Mouse (Mus musculus) heart, embryonic 12.5 days (tissue): ENCODE results near the gene Mgst3. TPM values are rescaled to one million over a fixed set of nuclear protein-coding genes. Genes with fewer than 3 reads are reported as not detected.

Experiments
- ATAC-seq: fragments of 200-750 bp; cut with Nextera tagmentation; 2 replicates; pipeline ENCODE4 v1.8.0; 2017; ENCODE audit warnings: moderate TSS enrichment, moderate library complexity; ENCODE audit not compliant: insufficient number of reproducible peaks, low FRiP score
- H3K27ac ChIP-seq: fragments of 300-500 bp; sonication (generic); 2 replicates; pipeline ENCODE4 v1.5.1; 2016; ENCODE audit warnings: mild to moderate bottlenecking, moderate library complexity; ENCODE audit not compliant: poor library complexity, severe bottlenecking
- H3K27me3 ChIP-seq: fragments of 300-500 bp; sonication (generic); replicated peaks from 2 replicates; pipeline ENCODE4 v1.6.1; 2016; ENCODE audit warnings: mild to moderate bottlenecking, moderate library complexity
- H3K36me3 ChIP-seq: fragments of 300-500 bp; sonication (generic); 2 replicates; pipeline ENCODE4 v1.6.1; 2016; ENCODE audit warnings: mild to moderate bottlenecking, moderate library complexity
- H3K4me1 ChIP-seq: fragments of 300-500 bp; sonication (generic); replicated peaks from 2 replicates; pipeline ENCODE4 v1.6.1; 2016; ENCODE audit warnings: mild to moderate bottlenecking
- H3K4me2 ChIP-seq: fragments of 300-500 bp; sonication (generic); 2 replicates; pipeline ENCODE4 v1.6.1; 2016; ENCODE audit warnings: mild to moderate bottlenecking, moderate library complexity
- H3K4me3 ChIP-seq: fragments of 300-500 bp; sonication (generic); 2 replicates; pipeline ENCODE4 v1.5.1; 2016; ENCODE audit warnings: mild to moderate bottlenecking
- H3K9ac ChIP-seq: fragments of 300-500 bp; sonication (generic); 2 replicates; pipeline ENCODE4 v1.6.1; 2016; ENCODE audit warnings: mild to moderate bottlenecking, moderate library complexity
- H3K9me3 ChIP-seq: fragments of 300-500 bp; sonication (generic); replicated peaks from 2 replicates; pipeline ENCODE4 v1.6.1; 2016; ENCODE audit warnings: mild to moderate bottlenecking, moderate library complexity
- WGBS: fragments of 180-500 bp; shearing (Covaris S2); methylation state at CpG from one replicate; pipeline ENCODE4 v1.1.7; 2016; 5-methylcytosine and 5-hydroxymethylcytosine counted together
- polyA plus RNA-seq: library from polyadenylated mRNA; unstranded; fragments of >200 nt; fragmentation: Nextera tagmentation; extraction: Ambion mirVana; gene quantifications from 2 replicates; pipeline ENCODE4 v1.2.1, GENCODE M21; 2016

The Mgst3 gene
- polyA plus RNA-seq, 1 experiment from 2014 or later: 108 TPM

GRCm38 (mm10) chr1:167378019-167378418 is 15.6 kb downstream of the Mgst3 start:
- H3K9me3 ChIP-seq: no peaks in the 10 kb centered on the region
- peaks cover 21% of the 10 kb centered on the region for H3K36me3 ChIP-seq
- H3K4me2 ChIP-seq: no peak overlapping the region
- WGBS: 72% methylated on average over 6 of the region's 6 CpGs
- no peak overlapping the region for H3K27ac ChIP-seq
- H3K4me3 ChIP-seq: no peak overlapping the region
- no peak overlapping the region for H3K9ac ChIP-seq
- ATAC-seq: no peak
- peaks cover 8% of the 10 kb centered on the region for H3K4me1 ChIP-seq
- no peaks in the 10 kb centered on the region; the same call in 1 of the 2 replicates for H3K27me3 ChIP-seq

- H3K4me2 ChIP-seq: 0 out of 2 replicates have a peak overlapping the region, but pooled peaks have one; percentile 1
- H3K27me3 ChIP-seq: no peaks in the 10 kb centered on the region; the same call in 1 of the 2 replicates
- H3K27ac ChIP-seq: no peak overlapping the region
- H3K4me3 ChIP-seq: no peak overlapping the region
- peaks cover 8% of the 10 kb centered on the region for H3K4me1 ChIP-seq
- no peak for ATAC-seq
- WGBS: 61% methylated on average over 2 of the region's 2 CpGs
- H3K9ac ChIP-seq: no peak overlapping the region
- no peaks in the 10 kb centered on the region for H3K9me3 ChIP-seq
- peaks cover 21% of the 10 kb centered on the region for H3K36me3 ChIP-seq
Observed at GRCm38 (mm10) chr1:167374942-167375341, 18.7 kb downstream of the Mgst3 start.

DNA sequence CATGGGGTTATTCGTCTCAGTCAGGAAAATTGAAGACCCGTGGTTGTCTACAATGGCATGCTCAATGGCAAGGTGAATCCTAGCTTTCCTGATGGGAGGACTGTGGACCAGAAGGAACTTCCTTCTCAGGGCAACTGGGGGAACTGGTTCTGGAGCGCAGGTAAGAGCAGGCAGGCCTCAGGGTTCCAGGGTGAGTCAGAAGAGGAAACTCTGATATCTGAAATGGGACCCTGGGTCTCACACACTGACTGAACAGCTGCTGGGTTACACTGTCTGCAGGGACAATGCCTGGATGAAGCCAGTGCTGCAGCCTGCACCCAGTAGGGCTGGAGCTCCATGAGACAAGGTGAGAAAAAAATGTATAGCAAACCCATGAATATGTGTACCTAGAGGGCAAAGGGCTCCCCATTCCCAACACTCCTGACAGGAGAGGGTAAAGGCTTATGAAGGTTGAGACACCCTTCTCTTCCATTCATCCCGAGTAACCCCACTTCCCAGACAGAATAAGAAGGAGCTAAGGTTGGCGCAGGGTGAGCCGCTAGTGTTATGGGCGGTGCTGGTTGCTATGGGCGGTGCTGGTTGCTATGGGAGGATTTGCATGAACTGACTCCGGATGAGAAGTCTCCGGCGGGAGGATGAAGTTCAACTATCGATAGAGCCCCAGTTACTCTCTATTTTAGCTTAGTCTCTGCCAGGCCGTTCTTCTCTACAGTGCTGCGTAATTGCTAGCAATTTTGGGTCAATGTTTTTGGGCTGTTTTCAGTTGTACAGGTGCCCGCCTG is 19.4 kb downstream of the Mgst3 start:
- Histone ChIP-seq H3K27me3 (no peaks in the 10 kb centered on the region; the same call in 1 of the 2 replicates), H3K4me1 (peaks cover 8% of the 10 kb centered on the region), H3K36me3 (peaks cover 21% of the 10 kb centered on the region), H3K27ac (no peak overlapping the region), H3K9me3 (no peaks in the 10 kb centered on the region), H3K9ac (no peak overlapping the region), H3K4me3 (no peak overlapping the region), H3K4me2 (0 out of 2 replicates have a peak overlapping the region, but pooled peaks have one; percentile 1)
- WGBS: 25% methylated on average over 15 of the region's 15 CpGs
- peak; percentile 82 for ATAC-seq

- H3K36me3 ChIP-seq: peaks cover 21% of the 10 kb centered on the region
- no peaks in the 10 kb centered on the region for H3K9me3 ChIP-seq
- no peak overlapping the region for H3K4me3 ChIP-seq
- WGBS: 90% methylated on average over 7 of the region's 7 CpGs
- H3K27me3 ChIP-seq: no peaks in the 10 kb centered on the region; the same call in 1 of the 2 replicates
- H3K4me2 ChIP-seq: no peak overlapping the region
- H3K9ac ChIP-seq: no peak overlapping the region
- no peak for ATAC-seq
- H3K4me1 ChIP-seq: peaks cover 8% of the 10 kb centered on the region
- H3K27ac ChIP-seq: no peak overlapping the region
Observed at GRCm38 (mm10) chr1:167372739-167373138, 20.9 kb downstream of the Mgst3 start.

GRCm38 (mm10) chr1:167369905-167370304 is 23.7 kb downstream of the Mgst3 start:
- no peaks in the 10 kb centered on the region for H3K9me3 ChIP-seq
- peaks cover 11% of the 10 kb centered on the region for H3K4me1 ChIP-seq
- H3K27me3 ChIP-seq: no peaks in the 10 kb centered on the region; the same call in 1 of the 2 replicates
- peaks cover 22% of the 10 kb centered on the region for H3K36me3 ChIP-seq
- no peak overlapping the region for H3K9ac ChIP-seq
- 7% methylated on average over 7 of the region's 7 CpGs for WGBS
- H3K27ac ChIP-seq: no peak overlapping the region
- ATAC-seq: 0 out of 2 replicates have a peak, but pooled peaks have one; percentile 34
- no peak overlapping the region for H3K4me2 ChIP-seq
- no peak overlapping the region for H3K4me3 ChIP-seq

DNA sequence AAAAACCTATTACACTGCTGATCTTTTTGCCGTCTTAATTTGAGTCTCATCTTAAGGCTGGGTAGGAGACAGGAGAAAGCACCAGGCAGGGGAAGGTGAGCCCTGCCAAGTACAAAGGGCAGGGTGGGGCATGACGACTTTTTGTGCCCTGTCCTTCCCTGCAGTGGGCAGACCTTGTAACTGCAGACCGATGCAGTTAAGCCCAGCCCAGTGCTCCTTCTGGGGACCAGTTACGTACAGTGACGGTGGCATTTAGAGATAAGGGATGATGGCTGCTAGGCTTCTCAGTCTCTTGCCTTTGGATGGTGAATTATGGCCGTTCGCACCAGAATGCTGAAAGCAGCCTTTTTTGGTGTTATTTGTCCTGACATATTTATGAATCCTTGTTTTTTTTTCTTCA is 25.1 kb downstream of the Mgst3 start:
- peak; percentile 78 for ATAC-seq
- 69% methylated on average over 7 of the region's 7 CpGs for WGBS

GRCm38 (mm10) chr1:167368018-167368417 is 25.6 kb downstream of the Mgst3 start:
- Histone ChIP-seq H3K4me1 (peaks cover 6% of the 10 kb centered on the region), H3K4me3 (no peak overlapping the region), H3K4me2 (no peak overlapping the region), H3K9me3 (no peaks in the 10 kb centered on the region), H3K27ac (no peak overlapping the region), H3K36me3 (peaks cover 22% of the 10 kb centered on the region), H3K9ac (no peak overlapping the region), H3K27me3 (no peaks in the 10 kb centered on the region)
- 79% methylated on average over 4 of the region's 4 CpGs for WGBS
- ATAC-seq: no peak

More for the DNA sequence above, 25.1 kb downstream of the Mgst3 start:
- Histone ChIP-seq H3K4me3 (no peak overlapping the region), H3K36me3 (peaks cover 22% of the 10 kb centered on the region), H3K27me3 (no peaks in the 10 kb centered on the region), H3K9ac (no peak overlapping the region), H3K4me1 (peaks cover 4% of the 10 kb centered on the region; the same call in 1 of the 2 replicates), H3K9me3 (no peaks in the 10 kb centered on the region), H3K4me2 (no peak overlapping the region), H3K27ac (no peak overlapping the region)

GRCm38 (mm10) chr1:167366621-167367020 is 27.0 kb downstream of the Mgst3 start:
- no peak overlapping the region for H3K4me3 ChIP-seq
- WGBS: 84% methylated on average over 6 of the region's 6 CpGs
- no peak overlapping the region for H3K4me2 ChIP-seq
- no peak overlapping the region for H3K27ac ChIP-seq
- no peaks in the 10 kb centered on the region for H3K9me3 ChIP-seq
- H3K36me3 ChIP-seq: peaks cover 22% of the 10 kb centered on the region
- no peak for ATAC-seq
- H3K9ac ChIP-seq: no peak overlapping the region
- H3K27me3 ChIP-seq: no peaks in the 10 kb centered on the region
- H3K4me1 ChIP-seq: peaks cover 6% of the 10 kb centered on the region

DNA sequence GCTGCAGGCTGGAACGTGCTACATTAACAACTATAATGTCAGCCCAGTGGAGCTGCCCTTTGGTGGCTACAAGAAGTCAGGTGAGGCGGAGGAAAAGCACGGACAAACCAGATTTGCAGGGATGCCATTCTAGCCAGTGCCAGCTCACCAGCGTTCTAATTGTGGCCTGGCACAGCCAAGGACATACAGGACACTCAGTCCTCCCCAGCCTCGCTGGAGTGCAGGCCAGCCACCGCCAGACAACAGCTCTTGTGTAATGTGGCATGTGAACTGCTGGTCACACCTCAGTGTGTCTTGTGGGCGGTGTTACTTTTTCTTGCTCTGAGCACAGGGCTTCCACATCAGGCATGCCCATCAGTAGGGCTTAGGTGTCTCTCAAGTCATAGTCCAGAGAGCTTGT is 27.8 kb downstream of the Mgst3 start:
- no peak overlapping the region for H3K4me3 ChIP-seq
- H3K4me1 ChIP-seq: peaks cover 6% of the 10 kb centered on the region
- ATAC-seq: no peak
- no peak overlapping the region for H3K4me2 ChIP-seq
- H3K27ac ChIP-seq: no peak overlapping the region; the same call in 1 of the 2 replicates
- H3K9me3 ChIP-seq: no peaks in the 10 kb centered on the region
- 79% methylated on average over 7 of the region's 7 CpGs for WGBS
- H3K36me3 ChIP-seq: peaks cover 30% of the 10 kb centered on the region
- H3K27me3 ChIP-seq: no peaks in the 10 kb centered on the region
- no peak overlapping the region for H3K9ac ChIP-seq

- H3K9ac ChIP-seq: no peak overlapping the region
- no peak overlapping the region for H3K4me2 ChIP-seq
- peaks cover 6% of the 10 kb centered on the region for H3K4me1 ChIP-seq
- WGBS: 71% methylated on average over 5 of the region's 5 CpGs
- H3K27me3 ChIP-seq: no peaks in the 10 kb centered on the region
- H3K4me3 ChIP-seq: no peak overlapping the region
- H3K27ac ChIP-seq: no peak overlapping the region
- ATAC-seq: no peak
- H3K36me3 ChIP-seq: peaks cover 38% of the 10 kb centered on the region
- H3K9me3 ChIP-seq: no peaks in the 10 kb centered on the region
Observed at GRCm38 (mm10) chr1:167363322-167363721, 30.3 kb downstream of the Mgst3 start.

- no peaks in the 10 kb centered on the region for H3K9me3 ChIP-seq
- H3K36me3 ChIP-seq: peaks cover 42% of the 10 kb centered on the region
- WGBS: 85% methylated on average over 4 of the region's 4 CpGs
- H3K4me1 ChIP-seq: peaks cover 6% of the 10 kb centered on the region
- H3K27me3 ChIP-seq: no peaks in the 10 kb centered on the region
- no peak overlapping the region for H3K4me3 ChIP-seq
- no peak for ATAC-seq
- no peak overlapping the region for H3K27ac ChIP-seq
- no peak overlapping the region for H3K9ac ChIP-seq
- no peak overlapping the region for H3K4me2 ChIP-seq
Observed at GRCm38 (mm10) chr1:167362819-167363218, 30.8 kb downstream of the Mgst3 start.
